Mouse (Mus musculus) liver, adult 2 months (tissue): ENCODE data around the gene Thrb.

Experiments
- CTCF ChIP-seq: fragments of 200-500 bp; IDR thresholded peaks from 2 replicates; pipeline ENCODE4 v1.5.1; 2011; ENCODE audit warnings: low read depth, low read length, control low read depth
- POLR2A ChIP-seq: fragments of 200-500 bp; IDR thresholded peaks from 2 replicates; pipeline ENCODE4 v1.6.1; 2011; ENCODE audit warnings: low read length, control low read depth; ENCODE audit not compliant: insufficient read depth; ENCODE audit errors: extremely low read depth

DNA sequence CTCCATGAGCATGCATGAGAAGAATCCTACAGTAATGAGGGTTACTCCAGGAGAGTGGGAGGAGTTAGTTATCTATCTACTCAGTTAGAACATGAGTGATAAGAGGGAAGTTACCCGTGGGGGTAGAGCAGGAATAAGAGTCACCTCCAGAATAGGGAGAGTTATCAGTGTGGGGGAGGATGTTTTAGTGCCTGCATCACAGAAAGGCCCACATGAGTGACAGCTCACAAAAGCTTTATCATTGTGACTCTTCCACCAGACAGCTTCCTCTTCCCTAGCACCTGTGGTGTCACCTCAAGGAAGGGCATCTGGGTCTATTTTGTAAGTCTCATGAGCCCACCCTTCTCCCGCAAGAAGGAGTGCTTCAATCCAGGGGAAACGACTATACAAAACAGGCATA is 245.6 kb downstream of the Thrb start:
- no peak for TF ChIP-seq POLR2A
- TF ChIP-seq CTCF: no peak
